Mouse (Mus musculus) midbrain, embryonic 12.5 days (tissue): ENCODE measurements around the gene Cdc42se2. TPM values are rescaled to one million over a fixed set of nuclear protein-coding genes. Genes with fewer than 3 reads are reported as not detected.

Source experiments
- ATAC-seq: fragments of 200-750 bp; cut with Nextera tagmentation; 2 replicates; pipeline ENCODE4 v1.8.0; 2017; ENCODE audit warnings: low read depth, moderate TSS enrichment, moderate library complexity; ENCODE audit not compliant: low FRiP score
- H3K27ac ChIP-seq: fragments of 300-500 bp; sonication (generic); replicated peaks from 2 replicates; pipeline ENCODE4 v1.5.1; 2016; ENCODE audit warnings: mild to moderate bottlenecking
- H3K27me3 ChIP-seq: fragments of 300-500 bp; sonication (generic); 2 replicates; pipeline ENCODE4 v1.6.1; 2016; ENCODE audit warnings: mild to moderate bottlenecking
- H3K36me3 ChIP-seq: fragments of 300-500 bp; sonication (generic); 2 replicates; pipeline ENCODE4 v1.6.1; 2016
- H3K4me1 ChIP-seq: fragments of 300-500 bp; sonication (generic); 2 replicates; pipeline ENCODE4 v1.6.1; 2016
- H3K4me2 ChIP-seq: fragments of 300-500 bp; sonication (generic); replicated peaks from 2 replicates; pipeline ENCODE4 v1.6.1; 2016; ENCODE audit warnings: mild to moderate bottlenecking, moderate library complexity
- H3K4me3 ChIP-seq: fragments of 300-500 bp; sonication (generic); 2 replicates; pipeline ENCODE4 v1.5.1; 2016; ENCODE audit warnings: mild to moderate bottlenecking
- H3K9ac ChIP-seq: fragments of 300-500 bp; sonication (generic); replicated peaks from 2 replicates; pipeline ENCODE4 v1.6.1; 2016; ENCODE audit warnings: mild to moderate bottlenecking, moderate library complexity
- H3K9me3 ChIP-seq: fragments of 300-500 bp; sonication (generic); 2 replicates; pipeline ENCODE4 v1.6.1; 2016; ENCODE audit warnings: mild to moderate bottlenecking
- WGBS: fragments of 180-500 bp; shearing (Covaris S2); methylation state at CpG from one replicate; pipeline ENCODE4 v1.1.7; 2016; 5-methylcytosine and 5-hydroxymethylcytosine counted together
- polyA plus RNA-seq: library from polyadenylated mRNA; unstranded; fragments of >200 nt; fragmentation: Nextera tagmentation; extraction: Ambion mirVana; gene quantifications from 2 replicates; pipeline ENCODE4 v1.2.1, GENCODE M21; 2016

The Cdc42se2 gene
- polyA plus RNA-seq, 1 experiment from 2014 or later: 251 TPM

- H3K9me3 ChIP-seq: no peaks in the 10 kb centered on the region
- H3K4me3 ChIP-seq: no peak overlapping the region
- no peaks in the 10 kb centered on the region for H3K4me1 ChIP-seq
- peaks cover 43% of the 10 kb centered on the region for H3K36me3 ChIP-seq
- no peak overlapping the region for H3K27ac ChIP-seq
- no peaks in the 10 kb centered on the region for H3K27me3 ChIP-seq
- ATAC-seq: no peak
- no peak overlapping the region for H3K9ac ChIP-seq
- WGBS: 72% methylated on average over 4 of the region's 4 CpGs
- H3K4me2 ChIP-seq: no peak overlapping the region
Observed at GRCm38 (mm10) chr11:54695951-54696350, 91.5 kb downstream of the Cdc42se2 start.

- WGBS: 90% methylated on average over 8 of the region's 8 CpGs
Observed at GRCm38 (mm10) chr11:54694291-54694690, 93.2 kb downstream of the Cdc42se2 start.

GRCm38 (mm10) chr11:54693696-54694095, 93.8 kb downstream of the Cdc42se2 start:
- no peak overlapping the region for H3K4me3 ChIP-seq
- no peaks in the 10 kb centered on the region for H3K9me3 ChIP-seq
- peaks cover 49% of the 10 kb centered on the region for H3K36me3 ChIP-seq
- H3K27me3 ChIP-seq: no peaks in the 10 kb centered on the region
- no peaks in the 10 kb centered on the region for H3K4me1 ChIP-seq
- H3K27ac ChIP-seq: no peak overlapping the region
- H3K4me2 ChIP-seq: no peak overlapping the region
- WGBS: 95% methylated on average over 6 of the region's 6 CpGs
- H3K9ac ChIP-seq: no peak overlapping the region
- no peak for ATAC-seq

More at GRCm38 (mm10) chr11:54694291-54694690, 93.2 kb downstream of the Cdc42se2 start:
- H3K4me1 ChIP-seq: no peaks in the 10 kb centered on the region
- no peak overlapping the region for H3K9ac ChIP-seq
- no peak overlapping the region for H3K4me2 ChIP-seq
- H3K4me3 ChIP-seq: no peak overlapping the region
- ATAC-seq: no peak
- peaks cover 51% of the 10 kb centered on the region for H3K36me3 ChIP-seq
- no peaks in the 10 kb centered on the region for H3K9me3 ChIP-seq
- no peak overlapping the region for H3K27ac ChIP-seq
- no peaks in the 10 kb centered on the region for H3K27me3 ChIP-seq

GRCm38 (mm10) chr11:54691179-54691578, 96.3 kb downstream of the Cdc42se2 start:
- Histone ChIP-seq H3K27me3 (no peaks in the 10 kb centered on the region), H3K4me1 (no peaks in the 10 kb centered on the region), H3K27ac (no peak overlapping the region), H3K4me2 (no peak overlapping the region), H3K36me3 (peaks cover 45% of the 10 kb centered on the region), H3K4me3 (no peak overlapping the region), H3K9ac (no peak overlapping the region), H3K9me3 (no peaks in the 10 kb centered on the region)
- no peak for ATAC-seq
- WGBS: 87% methylated on average over 4 of the region's 4 CpGs

DNA sequence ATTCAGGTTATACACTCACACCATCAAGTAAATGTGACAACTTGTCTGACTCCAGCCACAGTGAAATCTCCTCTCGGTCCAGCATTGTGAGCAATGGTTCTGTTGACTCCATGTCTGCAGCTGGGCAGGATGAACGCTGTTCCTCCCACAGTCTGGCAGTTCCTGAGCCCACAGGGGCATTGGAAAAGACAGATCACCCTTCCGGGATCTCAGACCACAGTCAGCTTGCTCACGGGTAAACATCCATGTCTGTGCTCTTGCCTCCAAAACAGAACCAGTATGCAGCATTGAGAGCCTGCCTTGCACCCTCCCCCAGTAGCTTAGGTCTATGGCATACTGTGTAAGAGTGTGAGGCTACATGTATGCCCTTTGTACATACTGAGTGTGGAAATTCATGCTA, 97.3 kb downstream of the Cdc42se2 start:
- no peak for ATAC-seq
- no peak overlapping the region for H3K9ac ChIP-seq
- WGBS: 89% methylated on average over 4 of the region's 4 CpGs
- H3K4me2 ChIP-seq: no peak overlapping the region
- H3K36me3 ChIP-seq: peaks cover 42% of the 10 kb centered on the region
- no peak overlapping the region for H3K4me3 ChIP-seq
- H3K9me3 ChIP-seq: no peaks in the 10 kb centered on the region
- H3K27ac ChIP-seq: no peak overlapping the region
- no peaks in the 10 kb centered on the region for H3K27me3 ChIP-seq
- no peaks in the 10 kb centered on the region for H3K4me1 ChIP-seq

GRCm38 (mm10) chr11:54684831-54685230, 102.6 kb downstream of the Cdc42se2 start:
- H3K4me2 ChIP-seq: no peak overlapping the region
- no peaks in the 10 kb centered on the region for H3K9me3 ChIP-seq
- H3K36me3 ChIP-seq: peaks cover 45% of the 10 kb centered on the region
- ATAC-seq: no peak
- WGBS: 86% methylated on average over 2 of the region's 2 CpGs
- no peaks in the 10 kb centered on the region for H3K27me3 ChIP-seq
- no peak overlapping the region for H3K4me3 ChIP-seq
- no peak overlapping the region for H3K27ac ChIP-seq
- no peak overlapping the region for H3K9ac ChIP-seq
- no peaks in the 10 kb centered on the region for H3K4me1 ChIP-seq

- Histone ChIP-seq H3K4me3 (no peak overlapping the region), H3K27me3 (no peaks in the 10 kb centered on the region), H3K36me3 (peaks cover 37% of the 10 kb centered on the region), H3K4me2 (no peak overlapping the region), H3K27ac (no peak overlapping the region), H3K9ac (no peak overlapping the region), H3K4me1 (no peaks in the 10 kb centered on the region), H3K9me3 (no peaks in the 10 kb centered on the region)
- WGBS: 92% methylated on average over 2 of the region's 2 CpGs
- no peak for ATAC-seq
Observed at GRCm38 (mm10) chr11:54679141-54679540, 108.3 kb downstream of the Cdc42se2 start.

DNA sequence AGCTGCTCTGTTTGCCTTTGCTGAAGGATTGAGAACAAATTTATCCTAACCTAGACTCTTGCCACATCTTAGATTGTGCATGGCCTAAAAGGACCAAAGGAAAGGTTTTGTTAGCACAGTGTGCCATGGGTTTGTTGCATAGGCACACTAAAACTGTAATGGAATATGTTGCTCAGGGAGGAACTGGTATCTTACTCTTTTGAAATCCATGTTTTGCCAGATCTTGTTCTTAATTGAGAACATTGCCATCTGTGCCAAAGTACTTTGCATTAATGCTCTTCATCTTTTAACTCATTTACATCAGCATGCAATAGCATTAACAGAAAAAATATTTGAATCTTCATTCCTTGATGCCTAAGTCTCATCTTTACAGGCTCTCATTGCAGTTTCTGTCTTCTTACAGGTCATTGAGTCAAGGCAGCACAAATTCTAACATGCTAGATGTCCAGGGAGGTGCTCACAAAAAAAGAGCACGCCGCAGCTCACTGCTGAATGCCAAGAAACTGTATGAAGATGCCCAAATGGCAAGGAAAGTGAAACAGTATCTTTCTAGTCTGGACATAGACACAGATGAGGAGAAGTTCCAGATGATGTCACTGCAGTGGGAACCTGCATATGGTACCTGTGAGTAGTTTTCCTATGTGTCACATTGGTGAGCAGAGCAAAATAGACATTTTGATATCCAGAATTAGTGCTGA, 111.5 kb downstream of the Cdc42se2 start:
- Histone ChIP-seq H3K4me3 (no peak overlapping the region), H3K9me3 (no peaks in the 10 kb centered on the region), H3K9ac (no peak overlapping the region), H3K27ac (no peak overlapping the region), H3K27me3 (no peaks in the 10 kb centered on the region), H3K4me1 (no peaks in the 10 kb centered on the region), H3K36me3 (peaks cover 26% of the 10 kb centered on the region), H3K4me2 (no peak overlapping the region)
- no peak for ATAC-seq
- WGBS: 98% methylated on average over 2 of the region's 2 CpGs

DNA sequence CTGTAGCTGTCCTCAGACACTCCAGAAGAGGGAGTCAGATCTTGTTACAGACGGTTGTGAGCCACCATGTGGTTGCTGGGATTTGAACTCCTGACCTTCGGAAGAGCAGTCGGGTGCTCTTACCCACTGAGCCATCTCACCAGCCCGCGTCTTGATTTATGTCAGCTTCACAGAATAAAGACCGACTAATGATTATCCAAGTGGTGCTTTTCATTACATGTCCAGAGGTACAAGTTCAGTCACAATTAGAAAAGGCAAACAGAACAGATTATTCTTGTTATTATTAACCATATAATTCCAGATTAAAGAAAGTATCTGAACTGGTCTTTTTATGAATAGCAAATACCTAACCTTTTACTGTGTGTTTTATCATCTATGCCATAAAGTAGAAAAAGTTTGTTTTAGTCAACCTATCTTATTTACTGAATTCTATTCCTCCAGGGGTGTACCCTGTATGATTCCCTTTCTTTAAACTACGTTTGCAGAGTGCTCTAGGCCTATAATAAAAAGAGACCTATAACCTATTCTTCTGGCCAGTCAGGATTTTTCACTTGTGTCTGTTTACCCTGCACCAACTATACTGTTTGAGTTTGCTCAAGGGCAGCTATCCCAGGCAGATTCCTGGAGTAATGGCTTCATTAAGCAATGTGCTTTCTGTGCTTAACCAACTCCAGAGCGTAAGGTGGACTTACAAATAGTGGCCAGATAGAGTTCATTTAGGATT, 113.7 kb downstream of the Cdc42se2 start:
- Histone ChIP-seq H3K4me3 (no peak overlapping the region), H3K9ac (no peak overlapping the region), H3K4me2 (no peak overlapping the region), H3K9me3 (no peaks in the 10 kb centered on the region), H3K27me3 (no peaks in the 10 kb centered on the region), H3K4me1 (no peaks in the 10 kb centered on the region), H3K36me3 (peaks cover 7% of the 10 kb centered on the region), H3K27ac (no peak overlapping the region)
- no peak for ATAC-seq
- WGBS: 82% methylated on average over 8 of the region's 8 CpGs

Other genes with a start within 250 kb of the Cdc42se2 start
- 8.9 TPM in 2 replicates for gene Lyrm7, start 73.2 kb upstream of the Cdc42se2 start, polyA plus RNA-seq
- 664 and 700 TPM in 2 replicates for gene Hint1, start 78.7 kb upstream of the Cdc42se2 start, polyA plus RNA-seq
- gene Gpx3, start 114.8 kb upstream of the Cdc42se2 start, polyA plus RNA-seq: 36.1 and 39.7 TPM in 2 replicates
- gene Tnip1, start 175.2 kb upstream of the Cdc42se2 start, polyA plus RNA-seq: 12.6 and 13.6 TPM in 2 replicates
- 65.1 and 82.3 TPM in 2 replicates for gene Anxa6, start 245.8 kb upstream of the Cdc42se2 start, polyA plus RNA-seq